Mouse (Mus musculus): ENCODE measurements around the gene Rhov. TPM values are rescaled to one million over a fixed set of nuclear protein-coding genes. Genes with fewer than 3 reads are reported as not detected.

The Rhov gene
- 28.3 and 28.4 TPM in 2 replicates for total RNA-seq (2014; rRNA removed)
- 31.8 and 32.6 TPM in 2 replicates for polyA plus RNA-seq (2015; fragmentation: Nextera tagmentation; extraction: Ambion mirVana)

- peak; percentile 68 for TF ChIP-seq CTCF (IDR thresholded peaks at IDR 0.05; ENCODE audit: low read depth)
- H3K4me2 ChIP-seq (ENCODE audit: low read depth, low read length) = peak within 1 kb of the TSS; percentile 65
- H3K4me3 ChIP-seq (ENCODE audit: low read length) = peak within 1 kb of the TSS; percentile 45
- H3K4me1 ChIP-seq (ENCODE audit: insufficient read depth, low read length) = 0 out of 2 replicates have a peak, but pooled peaks cover 3% of the 10 kb centered on the region
- no peaks in the 10 kb centered on the region for H3K27me3 ChIP-seq (ENCODE audit: insufficient read depth, low read length)
- peak; percentile 90 for ATAC-seq
- peak within 1 kb of the TSS; percentile 59 for H3K9ac ChIP-seq (replicated peaks; ENCODE audit: low read length)
- no peaks in the 10 kb centered on the region for H3K36me3 ChIP-seq (ENCODE audit: insufficient read depth, low read length)
- peak; percentile 85 for DNase-seq (ENCODE audit: low spot score)
- H3K27ac ChIP-seq = peak within 1 kb of the TSS; percentile 67
- WGBS = 1% methylated on average over 44 of the region's 49 CpGs
- no peaks in the 10 kb centered on the region for H3K9me3 ChIP-seq (ENCODE audit: low read length)
Measured at GRCm38 (mm10) chr2:119270643-119271331, at the start of gene Rhov. Gene Rhov (minus strand): TSS chr2:119271272.

DNA sequence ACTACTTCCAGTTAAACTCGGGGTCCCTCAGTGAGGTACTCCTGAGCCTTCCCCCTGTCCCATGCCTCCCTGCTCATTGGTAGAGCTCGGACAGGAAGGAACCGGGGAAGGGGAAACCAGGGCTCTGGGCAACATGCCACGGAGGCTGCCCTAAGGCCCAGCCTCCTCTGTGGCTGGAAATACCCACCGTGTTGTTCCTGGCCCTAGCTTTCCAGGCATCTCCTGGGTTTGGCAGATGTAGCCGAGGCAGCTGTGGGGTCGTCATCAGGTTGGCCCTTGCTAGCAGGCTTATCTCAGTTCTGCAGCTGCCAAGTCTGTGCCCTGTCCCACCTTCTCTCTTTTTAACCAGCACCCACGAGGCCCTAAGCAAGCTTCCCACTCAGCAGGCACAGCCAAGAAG is 49.5 kb upstream of the Rhov start:
- ATAC-seq = no peak
- H3K27me3 ChIP-seq (ENCODE audit: insufficient read depth, low read length) = peaks cover 33% of the 10 kb centered on the region
- H3K36me3 ChIP-seq (ENCODE audit: insufficient read depth, low read length) = no peaks in the 10 kb centered on the region
- 53% methylated on average over 8 of the region's 8 CpGs for WGBS
- DNase-seq (ENCODE audit: low spot score) = no peak
- no peak overlapping the region for H3K27ac ChIP-seq
- TF ChIP-seq CTCF (IDR thresholded peaks at IDR 0.05; ENCODE audit: low read depth) = no peak
- H3K4me1 ChIP-seq (ENCODE audit: insufficient read depth, low read length) = peaks cover 25% of the 10 kb centered on the region
- no peak overlapping the region for H3K4me3 ChIP-seq (ENCODE audit: low read length)
- no peaks in the 10 kb centered on the region for H3K9me3 ChIP-seq (ENCODE audit: low read length)
- H3K4me2 ChIP-seq (ENCODE audit: low read depth, low read length) = no peak overlapping the region
- no peak overlapping the region for H3K9ac ChIP-seq (replicated peaks; ENCODE audit: low read length)

DNA sequence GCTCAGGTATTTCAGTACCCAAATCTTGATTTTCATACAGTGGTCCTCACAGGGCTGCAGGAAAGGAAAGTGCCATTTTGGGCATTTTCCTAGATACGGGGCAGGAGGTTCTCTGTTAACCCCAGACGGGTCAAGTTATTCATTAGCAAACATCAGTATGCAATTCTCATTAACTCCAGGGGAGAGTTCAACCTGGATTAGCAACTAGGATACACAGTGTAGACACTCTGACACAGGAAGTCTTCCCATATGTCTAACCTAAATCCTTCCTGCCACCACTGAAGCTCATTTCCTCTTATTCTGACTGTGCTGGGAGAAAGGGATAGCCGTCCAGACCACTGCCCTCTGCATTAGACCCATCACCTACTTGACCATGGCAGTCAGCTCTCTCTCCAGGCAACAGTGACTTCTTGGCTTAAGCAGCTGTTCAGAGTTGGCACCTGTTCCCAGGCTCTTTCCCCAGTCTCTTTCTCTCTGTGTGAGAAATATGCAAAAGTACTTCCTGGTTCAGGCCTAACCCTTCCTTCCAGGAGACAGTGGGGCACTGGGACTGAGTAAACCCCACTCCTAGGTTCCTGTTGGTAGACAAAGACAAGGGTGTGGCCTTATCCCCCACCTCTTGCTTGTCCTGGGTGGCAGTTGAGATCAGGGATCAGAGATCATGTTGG is 47.1 kb upstream of the Rhov start:
- no peak for TF ChIP-seq CTCF (IDR thresholded peaks at IDR 0.05; ENCODE audit: low read depth)

DNA sequence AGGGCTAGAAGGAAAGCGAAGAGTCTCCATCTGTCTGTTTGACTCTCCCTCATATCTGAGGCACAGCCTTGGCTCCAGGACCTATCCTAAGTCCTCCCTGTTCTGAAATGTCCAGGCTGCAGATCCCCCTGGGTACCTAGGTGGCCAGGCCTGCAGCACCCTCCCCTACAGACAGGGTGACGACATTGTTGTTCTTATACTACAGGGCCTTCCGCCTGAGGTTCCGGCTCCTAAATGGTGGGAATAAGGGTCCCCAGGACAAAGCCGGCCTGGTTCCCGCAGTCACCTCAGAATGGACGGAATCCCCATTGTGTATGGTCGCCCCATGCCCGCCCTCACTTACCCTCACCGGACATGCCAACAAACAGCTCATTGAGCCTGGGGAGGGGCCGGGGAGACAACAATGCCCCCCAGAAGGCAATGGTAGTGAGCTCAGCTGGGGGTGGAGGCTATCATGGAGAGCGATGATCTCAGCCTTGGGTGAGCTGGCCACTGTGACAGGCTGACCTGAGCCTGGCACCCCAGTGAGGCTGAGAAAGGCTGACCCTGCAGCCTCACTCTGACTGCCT is 43.8 kb upstream of the Rhov start:
- 58% methylated on average over 12 of the region's 12 CpGs for WGBS
- DNase-seq (ENCODE audit: low spot score) (no peak), ATAC-seq (no peak)
- Histone ChIP-seq H3K36me3 (ENCODE audit: insufficient read depth, low read length) (no peaks in the 10 kb centered on the region), H3K27me3 (ENCODE audit: insufficient read depth, low read length) (0 out of 2 replicates have a peak, but pooled peaks cover 3% of the 10 kb centered on the region), H3K9me3 (ENCODE audit: low read length) (no peaks in the 10 kb centered on the region), H3K27ac (no peak overlapping the region), H3K4me3 (ENCODE audit: low read length) (no peak overlapping the region), H3K4me2 (ENCODE audit: low read depth, low read length) (no peak overlapping the region), H3K9ac (replicated peaks; ENCODE audit: low read length) (no peak overlapping the region), H3K4me1 (ENCODE audit: insufficient read depth, low read length) (no peaks in the 10 kb centered on the region)
- no peak for TF ChIP-seq CTCF (IDR thresholded peaks at IDR 0.05; ENCODE audit: low read depth)

More for the DNA sequence above, 47.1 kb upstream of the Rhov start:
- WGBS = 75% methylated on average over 3 of the region's 3 CpGs
- Histone ChIP-seq H3K27me3 (ENCODE audit: insufficient read depth, low read length) (peaks cover 20% of the 10 kb centered on the region; the same call in 1 of the 2 replicates), H3K36me3 (ENCODE audit: insufficient read depth, low read length) (no peaks in the 10 kb centered on the region), H3K4me3 (ENCODE audit: low read length) (no peak overlapping the region), H3K27ac (no peak overlapping the region), H3K4me1 (ENCODE audit: insufficient read depth, low read length) (peaks cover 12% of the 10 kb centered on the region), H3K9ac (replicated peaks; ENCODE audit: low read length) (no peak overlapping the region), H3K9me3 (ENCODE audit: low read length) (no peaks in the 10 kb centered on the region), H3K4me2 (ENCODE audit: low read depth, low read length) (no peak overlapping the region)
- no peak for ATAC-seq
- DNase-seq (ENCODE audit: low spot score) = no peak

- no peak for ATAC-seq
- H3K4me2 ChIP-seq (ENCODE audit: low read depth, low read length) = no peak overlapping the region
- no peak overlapping the region for H3K27ac ChIP-seq
- no peak for TF ChIP-seq CTCF (IDR thresholded peaks at IDR 0.05; ENCODE audit: low read depth)
- no peak overlapping the region for H3K4me3 ChIP-seq (ENCODE audit: low read length)
- H3K27me3 ChIP-seq (ENCODE audit: insufficient read depth, low read length) = 0 out of 2 replicates have a peak, but pooled peaks cover 3% of the 10 kb centered on the region
- H3K9me3 ChIP-seq (ENCODE audit: low read length) = no peaks in the 10 kb centered on the region
- no peak for DNase-seq (ENCODE audit: low spot score)
- H3K9ac ChIP-seq (replicated peaks; ENCODE audit: low read length) = no peak overlapping the region
- no peaks in the 10 kb centered on the region for H3K4me1 ChIP-seq (ENCODE audit: insufficient read depth, low read length)
- WGBS = 32% methylated on average over 10 of the region's 10 CpGs
- H3K36me3 ChIP-seq (ENCODE audit: insufficient read depth, low read length) = no peaks in the 10 kb centered on the region
Measured at GRCm38 (mm10) chr2:119313780-119314479, 42.9 kb upstream of the Rhov start.

DNA sequence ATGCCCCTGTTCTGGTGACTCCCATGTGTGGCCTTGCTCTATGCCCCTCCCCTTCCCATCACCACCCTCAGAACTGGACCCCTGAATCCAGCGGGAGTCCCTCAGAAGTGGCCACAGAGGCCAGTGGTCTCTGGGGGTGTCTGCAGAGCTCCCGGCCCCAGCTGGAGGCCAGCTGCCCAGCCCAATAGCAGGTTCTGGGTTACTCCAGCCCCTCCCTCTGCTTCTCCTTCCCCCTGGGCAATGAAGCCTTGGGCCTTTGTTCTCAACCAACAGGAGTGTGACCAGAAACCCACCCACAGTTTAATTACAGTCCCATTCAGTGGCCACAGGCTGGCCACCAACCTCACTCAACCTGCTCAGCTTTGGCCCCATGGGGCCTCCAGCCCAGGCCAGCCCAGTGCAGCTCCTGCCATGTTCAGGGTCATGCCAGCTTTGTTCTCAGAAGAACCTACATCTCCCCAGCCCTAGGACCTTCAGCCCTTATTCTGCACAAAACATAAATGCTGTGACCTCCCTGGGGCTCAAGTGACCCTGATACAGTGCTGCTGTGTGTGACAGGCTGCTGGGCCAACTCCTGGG is 41.4 kb upstream of the Rhov start:
- ATAC-seq (0 out of 2 replicates have a peak, but pooled peaks have one; percentile 30), DNase-seq (ENCODE audit: low spot score) (no peak)
- H3K4me3 ChIP-seq (ENCODE audit: low read length) = no peak overlapping the region
- TF ChIP-seq CTCF (IDR thresholded peaks at IDR 0.05; ENCODE audit: low read depth) = no peak
- no peak overlapping the region for H3K27ac ChIP-seq
- H3K36me3 ChIP-seq (ENCODE audit: insufficient read depth, low read length) = no peaks in the 10 kb centered on the region
- H3K9ac ChIP-seq (replicated peaks; ENCODE audit: low read length) = no peak overlapping the region
- H3K9me3 ChIP-seq (ENCODE audit: low read length) = no peaks in the 10 kb centered on the region
- 46% methylated on average over 2 of the region's 2 CpGs for WGBS
- H3K4me1 ChIP-seq (ENCODE audit: insufficient read depth, low read length) = no peaks in the 10 kb centered on the region
- no peak overlapping the region for H3K4me2 ChIP-seq (ENCODE audit: low read depth, low read length)
- H3K27me3 ChIP-seq (ENCODE audit: insufficient read depth, low read length) = 0 out of 2 replicates have a peak, but pooled peaks cover 3% of the 10 kb centered on the region

All from hindbrain, postnatal 0 days (tissue).